Mouse (Mus musculus) stomach, postnatal 0 days (tissue): ENCODE results near the gene Htr3a. TPM values are rescaled to one million over a fixed set of nuclear protein-coding genes. Genes with fewer than 3 reads are reported as not detected.
A peak's percentile ranks its signal among the peaks of the same experiment; 100 is the strongest.

ENCODE experiments used
- ATAC-seq: fragments of 200-750 bp; cut with Nextera tagmentation; 2 replicates; pipeline ENCODE4 v1.8.0; 2017; ENCODE audit not compliant: low FRiP score, low TSS enrichment
- DNase-seq: peaks from one replicate; pipeline ENCODE4 v3.0.0-alpha.2; 2016; ENCODE audit warnings: low spot score
- H3K27ac ChIP-seq: fragments of 300-500 bp; sonication (generic); replicated peaks from 2 replicates; pipeline ENCODE4 v1.5.1; 2014; ENCODE audit warnings: mild to moderate bottlenecking, control low read depth
- H3K27me3 ChIP-seq: fragments of 300-500 bp; sonication (generic); 2 replicates; pipeline ENCODE4 v1.6.1; 2014; ENCODE audit warnings: low read length; ENCODE audit not compliant: control insufficient read depth, insufficient read depth
- H3K36me3 ChIP-seq: fragments of 300-500 bp; sonication (generic); 2 replicates; pipeline ENCODE4 v1.6.1; 2014; ENCODE audit warnings: low read length, mixed read lengths; ENCODE audit not compliant: control insufficient read depth, insufficient read depth
- H3K4me1 ChIP-seq: fragments of 300-500 bp; sonication (generic); replicated peaks from 2 replicates; pipeline ENCODE4 v1.6.1; 2014; ENCODE audit warnings: antibody characterized with exemption; ENCODE audit not compliant: control insufficient read depth, insufficient read depth
- H3K4me2 ChIP-seq: fragments of 300-500 bp; sonication (generic); replicated peaks from 2 replicates; pipeline ENCODE4 v1.6.1; 2014; ENCODE audit warnings: low read depth, mild to moderate bottlenecking, control low read depth, moderate library complexity
- H3K4me3 ChIP-seq: fragments of 300-500 bp; sonication (generic); 2 replicates; pipeline ENCODE4 v1.5.1; 2014; ENCODE audit warnings: low read depth, low read length, control low read depth
- H3K9ac ChIP-seq: fragments of 300-500 bp; sonication (generic); 2 replicates; pipeline ENCODE4 v1.6.1; 2014; ENCODE audit warnings: mild to moderate bottlenecking, low read length, control low read depth, mixed read lengths
- H3K9me3 ChIP-seq: fragments of 300-500 bp; sonication (generic); 2 replicates; pipeline ENCODE4 v1.6.1; 2016; ENCODE audit warnings: low read length; ENCODE audit not compliant: control insufficient read depth
- CTCF ChIP-seq: IDR thresholded peaks from 2 replicates; pipeline ENCODE4 v1.5.1; 2016; ENCODE audit warnings: antibody characterized with exemption, low read depth, mild to moderate bottlenecking, moderate library complexity
- EP300 ChIP-seq: optimal IDR thresholded peaks from 2 replicates; pipeline ENCODE3; 2016; ENCODE audit warnings: antibody characterized with exemption
- WGBS: fragments of 180-500 bp; shearing (Covaris S2); extraction: QIAGEN DNeasy Blood & Tissue Kit; methylation state at CpG from one replicate; pipeline ENCODE4 v1.1.7; 2014; 5-methylcytosine and 5-hydroxymethylcytosine counted together
- polyA plus RNA-seq: library from polyadenylated mRNA; unstranded; fragments of >200 nt; fragmentation: Nextera tagmentation; extraction: Ambion mirVana; gene quantifications from 2 replicates; pipeline ENCODE4 v1.2.1, GENCODE M21; 2015

Gene Htr3a
- polyA plus RNA-seq, 1 experiment from 2014 or later: 1.3 TPM

- Histone ChIP-seq H3K27ac (no peak overlapping the region), H3K36me3 (no peaks in the 10 kb centered on the region), H3K4me3 (no peak overlapping the region), H3K9me3 (no peaks in the 10 kb centered on the region), H3K9ac (no peak overlapping the region), H3K4me1 (no peaks in the 10 kb centered on the region), H3K4me2 (no peak overlapping the region), H3K27me3 (no peaks in the 10 kb centered on the region)
- WGBS: 31% methylated on average over 10 of the region's 10 CpGs
- DNase-seq (no peak), ATAC-seq (peak; percentile 65; the same call in 1 of the 2 replicates)
- no peak for TF ChIP-seq CTCF
- no peak for TF ChIP-seq EP300
Measured at GRCm38 (mm10) chr9:48859828-48860525, 50.9 kb downstream of the Htr3a start.

- no peak for ATAC-seq
- Histone ChIP-seq H3K36me3 (no peaks in the 10 kb centered on the region), H3K4me1 (no peaks in the 10 kb centered on the region), H3K9me3 (no peaks in the 10 kb centered on the region), H3K27me3 (no peaks in the 10 kb centered on the region), H3K4me3 (no peak overlapping the region), H3K9ac (no peak overlapping the region), H3K4me2 (no peak overlapping the region), H3K27ac (no peak overlapping the region)
- WGBS: 66% methylated on average over 7 of the region's 7 CpGs
- TF ChIP-seq CTCF: no peak
- no peak for TF ChIP-seq EP300
- peak; percentile 23 for DNase-seq
Measured at GRCm38 (mm10) chr9:48857944-48858343, 53.0 kb downstream of the Htr3a start.

GRCm38 (mm10) chr9:48856240-48856639, 54.7 kb downstream of the Htr3a start:
- H3K27me3 ChIP-seq: no peaks in the 10 kb centered on the region
- DNase-seq: no peak
- ATAC-seq: no peak
- H3K9ac ChIP-seq: no peak overlapping the region
- no peak overlapping the region for H3K4me2 ChIP-seq
- no peaks in the 10 kb centered on the region for H3K4me1 ChIP-seq
- WGBS: 84% methylated on average over 4 of the region's 4 CpGs
- H3K4me3 ChIP-seq: no peak overlapping the region
- no peaks in the 10 kb centered on the region for H3K9me3 ChIP-seq
- no peaks in the 10 kb centered on the region for H3K36me3 ChIP-seq
- H3K27ac ChIP-seq: no peak overlapping the region
- TF ChIP-seq CTCF (peak; percentile 46), EP300 (no peak)

- Histone ChIP-seq H3K4me3 (no peak overlapping the region), H3K4me1 (no peaks in the 10 kb centered on the region), H3K9ac (no peak overlapping the region), H3K4me2 (no peak overlapping the region), H3K27ac (no peak overlapping the region), H3K36me3 (no peaks in the 10 kb centered on the region), H3K9me3 (no peaks in the 10 kb centered on the region), H3K27me3 (no peaks in the 10 kb centered on the region)
- DNase-seq: no peak
- ATAC-seq: no peak
- 84% methylated on average over 5 of the region's 5 CpGs for WGBS
- no peak for TF ChIP-seq EP300
- no peak for TF ChIP-seq CTCF
Measured at GRCm38 (mm10) chr9:48849531-48849930, 61.4 kb downstream of the Htr3a start.

Other genes starting within 250 kb of the Htr3a start
- 1.2 and 1.7 TPM in 2 replicates for gene Zbtb16, start 74.9 kb downstream of the Htr3a start, polyA plus RNA-seq
- gene Htr3b, start 53.9 kb upstream of the Htr3a start, polyA plus RNA-seq: 0.19 and 0.21 TPM in 2 replicates
- gene Usp28, start 74.3 kb upstream of the Htr3a start, polyA plus RNA-seq: 6.6 and 8.1 TPM in 2 replicates
- 14.1 and 15.1 TPM in 2 replicates for gene Zw10, start 144.5 kb upstream of the Htr3a start, polyA plus RNA-seq
- gene Tmprss5, start 170.2 kb upstream of the Htr3a start, polyA plus RNA-seq: 3.5 and 4.3 TPM in 2 replicates